Mouse (Mus musculus): ENCODE data around the gene Tor1aip1. TPM values are rescaled to one million over a fixed set of nuclear protein-coding genes. Genes with fewer than 3 reads are reported as not detected.
A peak's percentile ranks its signal among the peaks of the same experiment; 100 is the strongest.

Gene Tor1aip1
- total RNA-seq, 2 experiments from 2014 or later: 88.8 to 105 TPM

DNA sequence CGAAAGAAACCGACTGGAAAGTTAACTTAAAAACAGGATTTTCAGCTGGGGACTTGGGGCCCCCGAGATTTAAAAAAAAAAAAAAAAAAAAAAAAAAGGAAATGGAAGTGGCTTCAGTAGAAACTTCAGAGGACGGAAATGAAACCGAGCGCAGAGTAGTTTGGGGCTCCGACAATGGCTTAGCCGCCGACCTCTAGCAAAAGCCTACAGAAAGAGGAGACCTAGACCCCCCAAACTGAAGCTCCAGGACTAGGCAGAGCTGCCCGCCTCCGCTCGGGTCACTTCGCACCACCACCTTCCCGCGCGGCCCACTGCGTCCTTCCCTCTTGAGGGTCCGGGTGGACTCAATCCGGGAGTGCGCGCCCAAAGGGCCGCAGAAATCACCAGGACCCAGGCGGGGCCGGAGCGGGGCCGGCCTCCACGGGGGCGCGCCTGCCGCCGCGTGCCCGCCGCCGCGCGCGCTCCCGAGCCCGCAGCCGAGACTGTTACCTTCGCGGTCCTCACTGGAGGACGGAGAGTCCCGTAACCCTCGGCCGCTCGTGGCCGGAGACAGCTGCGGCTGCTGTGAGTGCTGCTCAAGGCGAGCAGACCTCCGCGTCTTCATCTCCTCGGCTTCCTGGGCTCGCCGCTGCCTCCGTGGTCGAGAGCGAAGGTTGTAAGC, 881 bp downstream of the Tor1aip1 start, which contains the start of gene Tor1aip2:
TSS of gene Tor1aip2 (plus strand) at position 135 of the 661 bp plus-strand sequence.
- intact Hi-C loops (cut with DNase I): no loop called here
- peak in 1 of 2 experiments; percentile 50 for DNase-seq

DNA sequence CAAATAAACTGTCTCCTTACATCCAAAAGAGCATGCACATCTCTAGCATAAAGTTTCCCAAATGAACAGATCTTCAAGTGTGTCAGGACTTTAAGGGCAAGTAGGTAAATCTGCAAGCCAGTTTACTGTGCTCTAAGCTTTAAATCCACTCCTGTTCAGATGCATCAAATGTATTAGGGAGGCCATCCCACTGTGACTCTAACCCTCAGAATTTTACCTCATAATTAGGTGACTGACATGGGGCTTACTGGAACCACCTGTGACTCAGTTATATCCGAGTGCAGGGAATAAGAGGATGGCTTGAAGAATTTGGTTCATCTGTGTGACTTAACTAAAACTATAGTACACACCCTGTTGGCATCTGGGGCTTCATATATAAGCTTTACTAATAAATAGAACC, 1.6 kb downstream of the Tor1aip1 start:
- DNase-seq: no peak
- intact Hi-C loops (cut with DNase I): no loop called here

DNA sequence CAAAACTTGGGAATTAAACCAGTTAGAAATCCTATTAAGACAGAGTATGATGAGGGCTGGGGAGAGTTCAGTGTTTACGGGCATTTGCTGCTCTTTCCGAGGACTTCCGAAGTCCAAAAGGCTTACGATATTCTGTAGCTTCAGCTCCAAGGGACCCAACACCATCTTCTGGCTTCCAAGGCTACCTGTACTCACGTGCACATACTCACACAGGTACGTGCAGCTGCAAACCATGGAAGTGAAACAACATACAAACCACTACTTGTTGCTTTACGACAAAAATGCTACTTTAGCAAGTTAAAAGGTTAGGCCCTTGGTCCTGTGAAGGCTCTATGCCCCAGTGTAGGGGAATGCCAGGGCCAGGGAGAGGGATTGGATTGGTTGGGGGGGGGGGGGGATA, 2.4 kb downstream of the Tor1aip1 start:
- no peak for DNase-seq
- intact Hi-C loops (cut with DNase I): no loop called here

DNA sequence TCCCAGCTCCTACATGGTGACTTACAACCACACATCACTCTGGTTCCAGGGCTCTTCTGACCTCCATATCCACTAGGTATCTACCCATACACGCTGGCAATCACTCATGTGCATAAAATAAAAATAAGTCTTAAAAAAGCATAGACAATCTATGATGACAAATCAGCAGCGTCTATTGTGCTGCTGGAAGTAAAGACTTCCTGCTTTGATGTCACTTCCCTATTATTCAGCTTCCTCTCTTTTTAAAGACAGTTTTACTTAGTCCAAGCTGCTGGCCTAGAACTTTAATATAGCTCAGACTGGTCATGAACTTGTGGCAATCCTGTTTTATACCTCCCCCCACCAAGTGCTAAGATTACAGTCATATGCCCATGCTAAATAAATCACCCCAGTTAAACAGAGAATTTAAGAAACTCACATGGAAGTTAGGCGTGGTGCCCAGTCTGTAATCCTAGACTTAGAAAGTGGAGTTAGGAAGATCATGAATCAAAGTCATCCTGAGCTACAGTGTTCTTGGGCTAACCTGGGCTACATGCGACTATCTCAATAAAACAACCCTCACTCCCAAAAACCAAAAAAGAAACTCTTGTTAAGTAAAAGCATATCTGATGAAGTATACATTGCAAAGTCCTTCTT, 7.8 kb downstream of the Tor1aip1 start:
- peak in 1 of 2 experiments; percentile 30 for DNase-seq
- intact Hi-C loops (cut with DNase I): loop anchor here (5.0 kb wide), 1 partner anchor 56 kb away; the partner anchor contains the start of gene Cep350

DNA sequence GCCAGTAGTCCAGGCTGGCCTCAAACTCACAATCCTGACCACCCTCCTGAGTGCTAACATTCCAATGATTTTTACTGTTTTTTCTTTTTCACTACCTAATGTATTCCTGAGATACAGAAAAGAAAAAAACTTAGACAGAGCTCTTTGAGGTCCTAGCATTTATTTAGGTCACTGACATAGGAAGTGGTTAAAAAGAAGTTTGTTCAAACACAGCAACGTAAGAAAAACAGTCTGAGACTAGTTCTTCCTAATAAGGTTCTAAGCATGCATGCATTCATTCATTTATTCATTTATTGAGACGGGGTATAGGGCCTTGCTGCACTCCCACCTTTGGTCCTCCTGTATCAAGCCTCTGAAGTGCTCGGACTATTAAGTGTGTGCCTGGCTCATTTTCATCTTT, 8.4 kb downstream of the Tor1aip1 start:
- DNase-seq: no peak
- intact Hi-C loops (cut with DNase I): loop anchor here (5.0 kb wide), 1 partner anchor 56 kb away; the partner anchor contains the start of gene Cep350

DNA sequence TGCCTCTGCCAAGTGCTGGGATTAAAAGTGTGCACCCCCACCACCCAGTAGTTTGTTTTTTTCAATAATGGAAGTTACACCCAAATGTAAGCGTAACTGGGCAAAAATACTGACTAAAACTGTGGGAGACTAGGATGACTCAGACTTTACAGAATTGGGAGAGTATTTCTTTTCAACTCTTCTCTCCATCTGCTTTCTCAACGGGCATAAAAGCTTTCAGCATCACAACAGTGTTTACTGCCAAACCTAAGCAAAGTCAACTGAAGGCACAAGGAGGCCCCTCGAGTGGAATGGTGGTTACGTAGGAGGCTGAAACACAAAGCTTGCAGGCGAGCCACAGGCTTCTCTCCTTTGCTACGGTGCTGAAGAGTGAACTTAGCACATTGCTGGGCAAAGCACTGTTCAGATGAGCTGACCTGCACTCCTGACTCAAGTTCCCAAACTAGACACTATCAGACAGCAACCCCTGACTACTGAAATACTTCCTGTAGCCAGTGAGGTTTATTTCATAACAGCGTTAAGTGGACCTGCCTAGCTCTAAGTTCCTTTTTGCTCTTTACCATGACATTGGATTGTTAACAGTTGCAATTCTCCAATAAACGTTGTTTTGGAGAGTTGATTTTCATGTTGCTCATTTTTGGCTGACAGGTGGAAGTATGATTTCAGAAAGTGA, 11.3 kb downstream of the Tor1aip1 start:
- no peak for DNase-seq
- intact Hi-C loops (cut with DNase I): loop anchor here (5.0 kb wide), 1 partner anchor 53 kb away; the partner anchor contains the start of gene Cep350

DNA sequence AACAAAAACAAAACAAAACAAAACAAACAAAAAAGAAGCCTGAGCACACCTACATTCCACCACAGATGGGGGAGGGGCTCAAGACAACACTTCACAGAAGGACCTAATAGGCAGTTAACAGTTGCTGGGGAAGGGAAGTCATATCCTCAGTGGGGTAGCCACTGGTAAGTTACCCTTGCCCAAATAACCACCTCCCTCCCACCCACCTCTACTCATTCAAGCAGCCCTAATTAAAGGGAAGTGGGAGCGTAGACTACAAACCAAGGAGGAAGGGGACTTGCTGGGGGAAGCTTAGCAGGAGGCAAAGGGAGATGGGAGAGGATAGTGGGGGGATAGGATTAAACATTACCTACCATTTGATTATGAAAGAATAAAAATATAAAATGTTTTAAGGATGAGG, 15.9 kb downstream of the Tor1aip1 start:
- DNase-seq: no peak
- intact Hi-C loops (cut with DNase I): no loop called here

DNA sequence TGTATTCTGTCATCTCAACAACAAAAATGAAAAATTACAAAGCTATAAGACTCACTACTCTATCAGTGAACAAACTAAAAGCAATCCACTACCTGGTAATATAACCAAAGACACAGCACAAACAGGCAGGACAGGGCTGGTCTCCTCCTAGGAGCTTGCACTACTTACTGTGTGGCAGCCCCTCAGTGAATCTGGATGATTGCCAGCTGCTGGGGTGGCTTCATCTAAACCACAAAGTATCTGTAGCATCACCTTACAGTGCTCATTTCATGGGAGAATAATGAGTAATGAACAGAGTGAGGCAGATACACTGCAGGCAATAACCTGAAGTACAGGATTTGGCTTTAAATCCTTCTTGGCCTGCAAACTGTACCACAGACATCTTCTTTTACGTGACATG, 16.5 kb downstream of the Tor1aip1 start:
- intact Hi-C loops (cut with DNase I): no loop called here
- DNase-seq: no peak

DNA sequence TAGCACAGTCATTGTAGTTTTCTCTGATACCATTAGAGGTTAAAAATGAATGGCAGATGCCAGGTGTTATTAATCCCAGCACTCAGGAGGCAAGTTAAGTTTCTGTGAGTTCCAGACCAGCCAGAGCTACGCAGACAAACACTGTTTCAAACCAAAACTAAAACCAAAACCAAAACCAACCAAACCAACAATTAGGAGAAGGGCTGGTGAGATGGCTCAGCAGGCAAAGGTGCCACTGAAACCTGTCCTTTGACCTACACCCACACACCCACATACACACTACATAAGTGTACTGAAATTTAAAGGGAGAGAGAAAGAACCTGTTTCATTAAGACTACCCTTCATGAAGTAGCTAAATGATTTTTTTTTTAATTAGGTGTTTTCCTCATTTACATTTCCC, 27.3 kb downstream of the Tor1aip1 start:
- intact Hi-C loops (cut with DNase I): no loop called here
- DNase-seq: no peak

DNA sequence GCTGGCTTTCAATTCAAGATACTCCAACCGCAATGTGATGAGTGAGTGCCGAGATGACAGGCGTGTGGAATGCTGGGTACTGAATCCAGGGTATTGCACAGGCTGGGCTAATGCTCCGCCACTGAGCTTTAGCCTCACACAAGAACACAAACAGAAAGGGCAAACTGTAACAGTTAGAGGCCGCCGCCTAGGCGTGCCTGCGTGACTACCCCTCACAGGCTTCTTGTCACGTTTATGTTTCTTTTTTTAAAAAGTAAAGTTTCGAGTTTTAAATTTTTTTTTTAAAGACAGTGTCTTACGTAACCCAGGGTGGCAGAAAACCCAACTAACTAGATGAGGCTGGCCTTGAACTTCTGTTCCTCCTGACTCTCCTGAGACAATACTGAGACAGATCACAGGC, 30.4 kb downstream of the Tor1aip1 start:
- intact Hi-C loops (cut with DNase I): no loop called here

DNA sequence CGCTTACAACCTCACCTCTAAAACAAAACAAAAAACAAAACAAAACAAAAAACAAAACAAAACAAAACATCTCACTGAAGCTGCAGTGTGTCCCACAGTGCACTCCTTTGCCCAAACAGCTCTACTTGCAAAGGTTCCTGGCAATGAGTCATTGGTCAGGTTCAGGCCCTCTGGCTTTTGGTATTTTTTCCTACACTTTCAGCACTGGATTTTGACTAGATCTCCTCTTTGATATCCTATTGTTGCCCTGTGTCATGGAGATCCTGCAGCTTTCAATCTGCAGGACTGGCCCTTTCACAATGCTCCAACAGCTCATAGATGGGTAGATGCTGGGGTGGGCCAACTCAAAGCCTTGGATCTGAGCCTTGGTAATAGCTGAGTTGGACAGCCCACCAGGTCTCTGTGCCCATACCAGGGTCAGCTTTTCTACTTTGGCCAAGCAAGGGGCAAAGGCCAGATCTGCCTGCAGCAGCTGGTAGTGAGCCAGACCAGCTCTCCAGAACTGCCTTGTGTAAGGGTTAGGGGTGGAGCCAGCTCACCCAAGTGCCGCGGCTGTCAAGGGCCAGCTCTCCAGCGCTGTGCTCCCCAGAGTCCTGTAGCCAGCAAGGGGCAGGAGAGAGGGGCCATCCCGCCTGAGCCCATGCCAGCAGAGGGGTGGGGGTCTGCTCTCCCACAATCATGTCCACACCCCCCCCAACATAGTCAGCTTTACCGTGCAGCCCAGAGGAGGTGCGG, 32.9 kb downstream of the Tor1aip1 start:
- no peak for DNase-seq
- intact Hi-C loops (cut with DNase I): no loop called here

More for the DNA sequence above, 30.4 kb downstream of the Tor1aip1 start:
- DNase-seq: no peak

DNA sequence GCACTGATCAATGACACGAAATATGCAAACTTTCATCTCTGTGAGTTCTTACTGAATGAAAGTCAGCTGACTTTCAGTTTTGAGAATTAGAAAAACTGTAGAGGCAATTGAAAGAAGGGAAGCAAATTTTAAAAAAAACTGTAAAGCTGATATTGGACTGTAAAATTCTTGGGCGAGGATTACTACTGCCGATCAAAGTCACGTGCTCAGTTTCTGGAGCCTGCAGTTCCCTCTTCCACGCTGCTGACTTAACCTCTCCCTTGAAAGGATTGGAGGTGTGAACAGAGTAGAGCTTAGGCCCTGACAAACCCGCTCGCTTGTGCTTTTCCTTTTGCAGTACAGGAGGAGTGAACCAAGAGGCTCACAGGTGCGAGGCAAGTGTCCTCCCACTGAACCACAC, 33.9 kb downstream of the Tor1aip1 start:
- intact Hi-C loops (cut with DNase I): no loop called here
- no peak for DNase-seq

DNA sequence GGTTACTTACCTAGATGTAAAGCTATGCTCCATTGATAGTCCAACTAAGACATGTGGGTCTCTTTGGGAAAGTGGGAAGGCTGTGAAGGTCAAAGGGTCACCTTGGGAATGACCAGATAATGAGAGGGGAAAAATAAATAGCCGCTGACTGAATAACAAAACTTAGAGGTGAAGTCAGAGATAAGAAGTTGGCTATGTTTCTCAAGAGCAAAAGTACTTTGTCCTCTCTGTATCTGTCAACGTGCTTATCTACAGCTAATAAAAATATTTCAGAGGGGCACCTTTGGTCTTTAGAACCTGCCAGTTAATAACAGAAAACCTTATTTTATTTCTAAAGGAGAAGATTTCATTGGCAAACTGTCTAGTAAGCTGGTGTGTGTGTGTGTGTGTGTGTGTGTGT, 40.7 kb downstream of the Tor1aip1 start:
- intact Hi-C loops (cut with DNase I): no loop called here
- DNase-seq: no peak

DNA sequence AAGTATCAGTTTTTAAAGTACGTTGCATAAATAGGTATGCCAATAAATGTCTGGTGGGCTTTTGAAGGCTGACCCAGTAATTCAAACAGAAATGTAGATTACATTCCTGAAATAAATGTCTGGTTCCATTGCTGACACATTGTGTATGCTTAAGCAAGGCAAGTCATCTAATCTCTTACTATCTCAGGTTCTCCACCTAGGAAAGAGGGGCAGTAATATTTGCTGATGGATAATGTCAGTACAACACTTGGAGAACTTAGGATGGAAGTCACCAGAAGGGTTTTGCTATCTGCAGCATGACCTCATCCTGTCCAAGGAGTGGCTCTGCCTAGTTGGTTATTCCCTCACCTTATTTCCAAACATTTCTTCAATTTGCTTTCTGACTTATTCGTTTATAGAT, 41.8 kb downstream of the Tor1aip1 start:
- DNase-seq: no peak
- intact Hi-C loops (cut with DNase I): no loop called here

DNA sequence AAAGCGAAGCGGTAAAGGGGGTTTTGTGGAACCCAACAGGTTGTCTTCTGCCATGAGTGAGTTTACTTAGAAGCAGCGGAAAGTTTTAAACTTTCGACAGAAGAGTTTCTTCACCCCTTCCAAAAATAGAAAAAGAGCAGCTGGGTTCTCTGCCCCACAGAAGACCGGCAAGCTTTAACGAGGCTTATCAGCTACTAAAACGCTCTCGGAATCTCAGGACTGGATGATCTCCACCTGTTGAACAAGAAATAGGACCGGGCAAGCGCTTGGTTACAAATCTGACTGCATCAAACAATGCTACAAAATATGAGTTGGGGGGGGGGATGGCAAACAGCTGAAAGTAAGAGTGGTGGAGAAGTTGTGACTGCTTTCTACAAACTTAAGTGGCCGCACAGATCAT, 45.9 kb downstream of the Tor1aip1 start:
- intact Hi-C loops (cut with DNase I): no loop called here
- DNase-seq: no peak

DNA sequence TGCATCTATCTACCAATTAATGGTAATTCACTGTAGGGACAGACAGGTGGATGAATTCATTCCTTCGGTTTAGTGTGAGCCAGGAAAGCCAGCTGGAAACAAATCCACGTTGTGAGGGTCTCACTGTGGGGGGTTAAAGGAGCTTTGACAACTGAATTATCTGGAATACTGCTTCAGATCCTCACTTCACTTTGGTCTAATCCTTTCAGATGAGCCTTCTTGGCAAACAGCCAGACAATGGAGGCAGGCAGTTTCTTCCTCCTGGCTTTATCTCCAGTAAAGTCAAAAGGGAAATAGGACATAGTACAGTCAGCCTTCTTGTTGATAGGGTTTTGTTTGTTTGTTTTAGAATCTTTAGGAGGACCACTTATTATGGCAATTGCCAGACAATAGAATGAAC, 46.9 kb downstream of the Tor1aip1 start:
- no peak for DNase-seq
- intact Hi-C loops (cut with DNase I): no loop called here

DNA sequence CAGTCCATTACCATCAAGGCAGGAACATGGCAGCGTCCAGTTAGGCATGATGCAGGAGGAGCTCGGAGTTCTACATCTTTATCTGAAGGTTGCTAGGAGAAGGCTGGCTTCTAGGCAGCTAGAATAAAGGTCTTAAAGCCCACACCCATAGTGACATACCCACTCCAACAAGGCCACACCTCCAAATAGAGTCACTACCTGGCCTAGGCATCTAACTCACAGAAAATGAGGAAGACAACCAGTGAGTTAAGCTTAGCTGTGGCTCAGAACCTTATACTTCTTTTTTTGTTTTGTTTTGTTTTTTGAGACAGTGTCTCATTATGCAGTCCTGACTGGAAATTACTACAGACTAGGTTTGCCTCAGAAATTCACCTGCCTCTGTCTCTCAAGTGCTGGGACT, 48.7 kb downstream of the Tor1aip1 start:
- DNase-seq: no peak
- intact Hi-C loops (cut with DNase I): no loop called here

DNA sequence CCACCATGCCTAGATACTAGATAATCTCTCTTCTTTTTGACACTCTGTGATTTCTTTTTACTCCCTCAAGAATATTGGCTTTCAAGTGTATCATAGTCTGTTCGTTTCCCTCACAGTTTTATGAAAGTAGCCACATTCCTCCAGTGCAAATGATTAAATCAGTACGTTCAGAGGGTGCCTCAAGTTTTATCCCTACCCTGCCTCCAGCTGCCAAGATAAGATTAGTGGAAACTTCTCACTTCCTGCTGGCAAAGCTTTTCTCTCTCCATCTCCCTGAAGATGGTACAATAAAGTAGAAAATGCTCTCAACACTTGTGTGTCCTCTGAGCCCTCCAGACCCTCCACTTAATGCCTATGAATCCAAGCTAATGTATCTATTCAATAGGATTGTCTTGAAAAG, 61.3 kb downstream of the Tor1aip1 start:
- intact Hi-C loops (cut with DNase I): loop anchor here (5.0 kb wide), 1 partner anchor 52 kb away; no protein-coding TSS in a partner anchor
- no peak for DNase-seq

DNA sequence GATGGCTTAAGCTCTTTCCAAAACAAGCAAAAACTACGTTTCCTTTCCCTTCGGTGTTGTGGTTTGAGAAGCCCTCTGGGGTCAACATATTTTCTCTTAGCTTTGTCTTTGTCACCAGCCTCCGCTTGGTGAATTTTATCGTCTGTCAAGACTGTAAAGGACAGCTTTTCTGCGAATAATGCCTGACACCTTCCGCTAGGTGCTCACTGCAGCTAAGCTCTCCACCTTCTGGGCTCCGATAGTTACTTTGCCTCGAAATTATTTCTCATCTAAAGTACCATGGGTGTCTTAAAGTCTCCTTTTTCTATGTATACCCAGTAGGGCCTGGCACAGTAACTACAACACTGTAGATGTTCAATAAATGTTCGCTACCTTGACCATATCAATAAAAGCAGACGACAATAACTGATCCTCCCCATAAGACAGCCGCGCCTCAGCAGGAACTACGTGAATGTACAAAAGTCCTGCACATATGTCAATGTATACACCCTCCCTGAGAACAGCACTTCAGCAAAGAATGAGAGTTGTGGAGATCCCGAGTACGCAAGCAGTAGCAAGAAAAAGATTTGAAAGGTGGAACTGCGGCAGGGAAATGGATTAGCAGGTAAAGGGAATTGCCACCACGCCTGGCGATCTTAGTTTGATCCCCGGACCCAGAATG, 62.4 kb downstream of the Tor1aip1 start:
- intact Hi-C loops (cut with DNase I): loop anchor here (5.0 kb wide), 1 partner anchor 53 kb away; no protein-coding TSS in a partner anchor

DNA sequence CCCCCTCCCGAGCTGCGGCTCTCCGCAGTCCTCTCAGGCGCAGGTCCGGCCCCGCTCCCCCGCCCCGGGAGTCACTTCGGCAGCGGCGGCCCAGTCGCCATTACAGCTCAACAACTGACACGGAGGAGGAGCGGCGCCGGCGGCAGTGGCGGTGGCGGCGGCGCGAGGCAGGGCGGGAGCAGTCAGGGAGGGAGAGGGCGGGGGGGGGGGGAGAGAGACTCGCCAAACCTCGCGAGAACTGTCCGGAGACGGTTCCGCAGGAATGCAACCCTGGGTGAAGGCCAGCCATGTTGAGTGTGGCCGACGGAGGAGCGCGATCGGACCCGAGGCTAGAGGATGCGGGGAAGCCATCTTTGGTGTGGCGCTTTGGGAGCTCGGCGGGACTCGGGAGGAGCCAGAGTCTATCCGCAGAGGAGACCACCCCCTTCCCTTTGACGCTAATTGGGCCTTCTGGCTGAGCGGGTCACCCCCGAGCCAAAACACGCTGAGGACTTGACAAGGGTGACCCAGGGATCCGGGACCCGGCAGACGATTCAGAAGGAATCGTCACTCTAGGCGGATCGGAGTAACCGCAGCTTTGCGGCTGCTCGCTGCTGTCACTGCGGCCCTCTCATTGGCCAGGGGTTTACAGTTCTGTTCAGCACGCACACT, 63.1 kb downstream of the Tor1aip1 start, which contains the start of gene Cep350:
TSS of gene Cep350 (minus strand) at position 188 of the 651 bp plus-strand sequence.
- DNase-seq: peak; percentile 92 to 97
- intact Hi-C loops (cut with DNase I): loop anchor here (5.0 kb wide), 1 partner anchor 54 kb away; no protein-coding TSS in a partner anchor

More for the DNA sequence above, 62.4 kb downstream of the Tor1aip1 start:
- DNase-seq: no peak

Measured in gastrocnemius, postnatal 36 days (tissue).